Mouse (Mus musculus): ENCODE results near the gene Vmn2r85. TPM values are rescaled to one million over a fixed set of nuclear protein-coding genes. Genes with fewer than 3 reads are reported as not detected.

The Vmn2r85 gene
- total and polyA plus RNA-seq, 3 experiments, result not detected

DNA sequence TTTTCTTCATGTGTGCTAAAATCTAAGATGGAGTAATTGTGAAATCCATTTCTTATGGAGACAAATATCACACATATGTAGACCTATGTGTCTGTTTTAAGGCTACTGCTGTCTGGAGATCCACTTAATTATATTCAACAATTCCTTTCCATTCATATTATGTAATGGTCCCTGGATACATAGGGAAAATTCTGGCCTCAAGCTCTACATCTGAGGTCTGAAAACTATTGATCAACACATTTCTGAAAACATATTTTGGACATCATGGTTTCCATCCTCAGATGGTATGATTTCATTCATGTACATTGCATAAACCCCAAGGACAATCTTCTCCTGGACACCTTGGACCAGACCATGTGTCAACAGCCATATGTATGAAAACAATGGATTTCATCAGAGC lies 35.3 kb downstream of the Vmn2r85 start, which contains the start of gene Vmn2r84:
Gene Vmn2r84 (minus strand): TSS at position 101 of the 400 bp plus-strand sequence.
- H3K4me1 ChIP-seq (ENCODE audit: control insufficient read depth in 1 of 2, insufficient read depth in 2 of 2, low read length in 2 of 2), result no peaks in the 10 kb centered on the region
- TF ChIP-seq TBP (IDR thresholded peaks at IDR 0.05; ENCODE audit: low read depth, low read length) (no peak), ZMIZ1 (IDR thresholded peaks at IDR 0.05; ENCODE audit: low read depth, low read length) (no peak), ZNF384 (IDR thresholded peaks at IDR 0.05; ENCODE audit: low read depth, low read length) (no peak), RAD21 (IDR thresholded peaks at IDR 0.05; ENCODE audit: low read depth, low read length) (no peak), CHD2 (IDR thresholded peaks at IDR 0.05; ENCODE audit: low read length) (no peak), MYB (IDR thresholded peaks at IDR 0.05; ENCODE audit: low read depth, low read length) (no peak), USF2 (IDR thresholded peaks at IDR 0.05; ENCODE audit: borderline replicate concordance in 1 of 2, insufficient read depth in 1 of 2, low read depth in 1 of 2, low read length in 2 of 2) (no peak), GATA1 (IDR thresholded peaks at IDR 0.05; ENCODE audit: low read depth, low read length) (no peak), POLR2AphosphoS5 (IDR thresholded peaks at IDR 0.05; ENCODE audit: borderline replicate concordance, low read depth, low read length) (no peak)
- no peak within 1 kb of the TSS for H3K9ac ChIP-seq (ENCODE audit: control insufficient read depth, low read depth, low read length, poor library complexity, severe bottlenecking)
- no peak within 1 kb of the TSS for H3K4me3 ChIP-seq (ENCODE audit: control insufficient read depth in 1 of 2, insufficient read depth in 1 of 2, low read depth in 2 of 2, low read length in 2 of 2)
- H3K27ac ChIP-seq (ENCODE audit: control insufficient read depth, low read depth, low read length), result no peak within 1 kb of the TSS
- H3K79me2 ChIP-seq (ENCODE audit: control insufficient read depth, insufficient read depth, low read length, poor library complexity), result no peaks in the 10 kb centered on the region
- no peak for DNase-seq (ENCODE audit: low read depth, low spot score)
- no peaks in the 10 kb centered on the region for H3K27me3 ChIP-seq (ENCODE audit: control insufficient read depth in 1 of 2, insufficient read depth in 2 of 2, low read length in 2 of 2)
- no peaks in the 10 kb centered on the region for H3K36me3 ChIP-seq (ENCODE audit: control insufficient read depth in 1 of 2, insufficient read depth in 2 of 2, low read length in 2 of 2)
- H3K9me3 ChIP-seq (replicated peaks; ENCODE audit: insufficient read depth, low read length), result no peaks in the 10 kb centered on the region

DNA sequence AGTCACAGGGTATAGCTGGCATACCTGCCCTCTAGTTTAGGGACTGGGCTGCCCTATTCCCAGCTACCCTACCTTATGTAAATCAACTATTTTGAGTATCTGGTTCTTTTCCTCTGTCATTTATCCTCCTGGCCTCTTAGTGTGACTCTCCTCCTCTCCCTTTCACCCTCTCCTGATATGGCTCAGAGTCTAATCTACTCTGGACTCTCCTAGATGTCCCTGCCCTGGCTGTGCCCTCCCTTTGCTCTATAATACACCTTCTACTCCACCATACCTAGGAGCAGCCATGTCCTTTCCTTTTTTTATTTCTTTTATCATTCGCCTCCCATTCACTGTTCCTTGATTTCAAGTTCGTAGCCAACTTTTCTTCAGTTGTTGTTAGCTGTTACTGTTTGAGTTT lies 54.4 kb downstream of the Vmn2r85 start:
- Histone ChIP-seq H3K79me2 (ENCODE audit: control insufficient read depth, insufficient read depth, low read length, poor library complexity) (no peaks in the 10 kb centered on the region), H3K9me3 (replicated peaks; ENCODE audit: insufficient read depth, low read length) (no peaks in the 10 kb centered on the region), H3K9ac (ENCODE audit: control insufficient read depth, low read depth, low read length, poor library complexity, severe bottlenecking) (no peak overlapping the region), H3K36me3 (ENCODE audit: control insufficient read depth in 1 of 2, insufficient read depth in 2 of 2, low read length in 2 of 2) (peaks cover 0 to 11% of the 10 kb centered on the region in 2 experiments; a peak in 2 of 4 replicates), H3K27me3 (ENCODE audit: control insufficient read depth in 1 of 2, insufficient read depth in 2 of 2, low read length in 2 of 2) (no peaks in the 10 kb centered on the region), H3K4me1 (ENCODE audit: control insufficient read depth in 1 of 2, insufficient read depth in 2 of 2, low read length in 2 of 2) (peaks cover 5 to 7% of the 10 kb centered on the region in 2 experiments; a peak in 2 of 4 replicates), H3K4me3 (ENCODE audit: control insufficient read depth in 1 of 2, insufficient read depth in 1 of 2, low read depth in 2 of 2, low read length in 2 of 2) (no peak overlapping the region), H3K27ac (ENCODE audit: control insufficient read depth, low read depth, low read length) (no peak overlapping the region)
- no peak for TF ChIP-seq ETS1 (IDR thresholded peaks at IDR 0.05; ENCODE audit: low read depth, low read length)
- TF ChIP-seq HCFC1 (IDR thresholded peaks at IDR 0.05; ENCODE audit: low read depth, low read length), result no peak
- no peak for TF ChIP-seq CHD1 (IDR thresholded peaks at IDR 0.05; ENCODE audit: low read depth, low read length)
- no peak for TF ChIP-seq USF1 (IDR thresholded peaks at IDR 0.05; ENCODE audit: low read depth, low read length)
- TF ChIP-seq MXI1 (IDR thresholded peaks at IDR 0.05; ENCODE audit: low read depth, low read length), result no peak
- TF ChIP-seq CTCF (IDR thresholded peaks at IDR 0.05 in 2 of 3, conservative IDR thresholded peaks at IDR 0.05 in 1 of 3; ENCODE audit: control insufficient read depth in 1 of 3, insufficient read depth in 1 of 3, low read depth in 2 of 3, low read length in 3 of 3, poor library complexity in 1 of 3, severe bottlenecking in 1 of 3), result no peak
- TF ChIP-seq GABPA (IDR thresholded peaks at IDR 0.05; ENCODE audit: low read depth, low read length), result no peak
- TF ChIP-seq MAZ (IDR thresholded peaks at IDR 0.05; ENCODE audit: low read depth, low read length), result no peak
- no peak for TF ChIP-seq MAFK (IDR thresholded peaks at IDR 0.05; ENCODE audit: borderline replicate concordance, low read depth, low read length)
- TF ChIP-seq RCOR1 (IDR thresholded peaks at IDR 0.05; ENCODE audit: low read depth, low read length), result no peak
- no peak for TF ChIP-seq KAT2A (conservative IDR thresholded peaks at IDR 0.05; ENCODE audit: low read depth, low read length)
- no peak for TF ChIP-seq SIN3A (IDR thresholded peaks at IDR 0.05; ENCODE audit: low read length)
- no peak for DNase-seq (ENCODE audit: low read depth, low spot score)
